Mouse (Mus musculus): ENCODE results near the gene Rab37. TPM values are rescaled to one million over a fixed set of nuclear protein-coding genes. Genes with fewer than 3 reads are reported as not detected.

Rab37 gene
- 1.3 and 1.5 TPM in 2 replicates for polyA plus RNA-seq (2014; fragmentation: Nextera tagmentation; extraction: Ambion mirVana)

- no peak for ATAC-seq (ENCODE audit: insufficient number of reproducible peaks, insufficient read depth, low FRiP score, low read depth)
- Histone ChIP-seq H3K27me3 (ENCODE audit: control insufficient read depth, insufficient read depth, low read length) (no peaks in the 10 kb centered on the region), H3K9me3 (ENCODE audit: control insufficient read depth, low read depth, low read length) (peaks cover 4% of the 10 kb centered on the region; the same call in 1 of the 2 replicates), H3K9ac (replicated peaks; ENCODE audit: low read depth, low read length) (no peak within 1 kb of the TSS), H3K4me3 (ENCODE audit: low read depth, low read length) (no peak within 1 kb of the TSS), H3K27ac (ENCODE audit: low read length) (no peak within 1 kb of the TSS), H3K4me2 (replicated peaks; ENCODE audit: low read depth, low read length) (peak within 1 kb of the TSS; percentile 29; the same call in 1 of the 2 replicates), H3K4me1 (ENCODE audit: control insufficient read depth, insufficient read depth, low read length) (no peaks in the 10 kb centered on the region), H3K36me3 (ENCODE audit: control insufficient read depth, insufficient read depth, low read length) (no peaks in the 10 kb centered on the region)
- 3% methylated on average over 36 of the region's 36 CpGs for WGBS
Observed at GRCm38 (mm10) chr11:115091362-115091901, at the start of gene Rab37. Rab37 (plus strand) TSS chr11:115091431.

GRCm38 (mm10) chr11:115048259-115048658 lies 43.0 kb upstream of the Rab37 start, which contains the start of gene Cd300ld3:
Cd300ld3 (minus strand) TSS chr11:115048409.
- Histone ChIP-seq H3K27ac (ENCODE audit: low read length) (no peak within 1 kb of the TSS), H3K9me3 (ENCODE audit: control insufficient read depth, low read depth, low read length) (no peaks in the 10 kb centered on the region), H3K27me3 (ENCODE audit: control insufficient read depth, insufficient read depth, low read length) (no peaks in the 10 kb centered on the region), H3K4me2 (replicated peaks; ENCODE audit: low read depth, low read length) (no peak within 1 kb of the TSS), H3K4me1 (ENCODE audit: control insufficient read depth, insufficient read depth, low read length) (no peaks in the 10 kb centered on the region), H3K36me3 (ENCODE audit: control insufficient read depth, insufficient read depth, low read length) (no peaks in the 10 kb centered on the region), H3K9ac (replicated peaks; ENCODE audit: low read depth, low read length) (no peak within 1 kb of the TSS), H3K4me3 (ENCODE audit: low read depth, low read length) (no peak within 1 kb of the TSS)
- 66% methylated on average over 2 of the region's 2 CpGs for WGBS
- ATAC-seq (ENCODE audit: insufficient number of reproducible peaks, insufficient read depth, low FRiP score, low read depth), result no peak

DNA sequence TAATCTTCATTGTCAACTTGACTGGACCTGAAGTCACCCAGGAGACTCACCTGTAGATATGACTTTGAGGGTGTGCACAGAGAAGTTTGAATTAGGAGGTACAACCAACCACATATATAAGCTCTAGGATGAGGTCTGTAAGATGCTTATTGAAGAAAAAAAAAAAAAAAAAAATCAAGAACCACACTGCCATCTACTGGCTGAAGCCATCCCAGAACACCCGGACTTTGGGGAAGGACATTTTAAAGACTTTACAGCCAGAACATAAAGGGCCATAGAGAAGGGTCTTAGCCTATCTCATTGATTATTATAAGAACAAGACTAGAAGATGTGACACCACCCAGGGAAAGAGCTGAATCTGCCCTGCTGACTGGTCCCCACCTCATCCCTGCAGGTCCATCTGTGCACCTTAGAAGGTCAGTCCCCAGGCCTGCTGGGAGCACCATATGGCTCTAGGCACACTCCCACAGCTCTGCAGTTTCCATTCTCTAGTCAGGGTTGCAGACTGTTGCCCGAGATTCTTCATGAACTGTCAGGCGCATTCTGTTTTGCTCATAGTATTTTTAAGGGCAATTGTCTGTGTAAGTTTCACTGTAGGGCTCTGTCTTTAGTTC lies 41.8 kb upstream of the Rab37 start:
- WGBS, result 49% methylated on average over 3 of the region's 3 CpGs
- H3K4me3 ChIP-seq (ENCODE audit: low read depth, low read length), result no peak overlapping the region
- no peak for ATAC-seq (ENCODE audit: insufficient number of reproducible peaks, insufficient read depth, low FRiP score, low read depth)
- H3K36me3 ChIP-seq (ENCODE audit: control insufficient read depth, insufficient read depth, low read length), result no peaks in the 10 kb centered on the region
- no peaks in the 10 kb centered on the region for H3K27me3 ChIP-seq (ENCODE audit: control insufficient read depth, insufficient read depth, low read length)
- H3K4me1 ChIP-seq (ENCODE audit: control insufficient read depth, insufficient read depth, low read length), result no peaks in the 10 kb centered on the region
- H3K9me3 ChIP-seq (ENCODE audit: control insufficient read depth, low read depth, low read length), result no peaks in the 10 kb centered on the region
- no peak overlapping the region for H3K27ac ChIP-seq (ENCODE audit: low read length)
- H3K9ac ChIP-seq (replicated peaks; ENCODE audit: low read depth, low read length), result no peak overlapping the region
- H3K4me2 ChIP-seq (replicated peaks; ENCODE audit: low read depth, low read length), result no peak overlapping the region

DNA sequence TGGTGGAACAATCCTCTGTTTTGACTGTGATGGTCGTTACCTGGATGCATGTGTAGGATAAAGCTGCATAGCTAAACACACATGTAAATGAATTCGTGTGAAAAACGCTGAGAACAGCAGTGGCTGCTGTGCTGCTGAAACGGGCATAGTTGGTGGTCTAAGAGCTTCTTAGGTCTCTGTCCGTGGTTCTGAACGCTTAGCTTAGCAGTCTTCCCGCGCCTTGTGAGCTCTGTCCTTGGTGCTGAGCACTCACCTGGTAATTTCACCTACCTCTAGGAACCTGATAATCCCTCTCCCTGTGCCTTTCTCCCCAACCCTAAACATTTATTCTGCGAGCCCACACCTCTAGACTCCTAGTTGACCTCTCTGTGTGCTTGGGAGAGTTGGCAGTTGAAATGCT lies 39.0 kb upstream of the Rab37 start:
- ATAC-seq (ENCODE audit: insufficient number of reproducible peaks, insufficient read depth, low FRiP score, low read depth), result no peak
- H3K27me3 ChIP-seq (ENCODE audit: control insufficient read depth, insufficient read depth, low read length), result no peaks in the 10 kb centered on the region
- H3K27ac ChIP-seq (ENCODE audit: low read length), result no peak overlapping the region
- WGBS, result 1% methylated on average over 9 of the region's 9 CpGs
- no peak overlapping the region for H3K4me3 ChIP-seq (ENCODE audit: low read depth, low read length)
- H3K36me3 ChIP-seq (ENCODE audit: control insufficient read depth, insufficient read depth, low read length), result no peaks in the 10 kb centered on the region
- no peaks in the 10 kb centered on the region for H3K9me3 ChIP-seq (ENCODE audit: control insufficient read depth, low read depth, low read length)
- H3K9ac ChIP-seq (replicated peaks; ENCODE audit: low read depth, low read length), result no peak overlapping the region
- H3K4me1 ChIP-seq (ENCODE audit: control insufficient read depth, insufficient read depth, low read length), result no peaks in the 10 kb centered on the region
- no peak overlapping the region for H3K4me2 ChIP-seq (replicated peaks; ENCODE audit: low read depth, low read length)

DNA sequence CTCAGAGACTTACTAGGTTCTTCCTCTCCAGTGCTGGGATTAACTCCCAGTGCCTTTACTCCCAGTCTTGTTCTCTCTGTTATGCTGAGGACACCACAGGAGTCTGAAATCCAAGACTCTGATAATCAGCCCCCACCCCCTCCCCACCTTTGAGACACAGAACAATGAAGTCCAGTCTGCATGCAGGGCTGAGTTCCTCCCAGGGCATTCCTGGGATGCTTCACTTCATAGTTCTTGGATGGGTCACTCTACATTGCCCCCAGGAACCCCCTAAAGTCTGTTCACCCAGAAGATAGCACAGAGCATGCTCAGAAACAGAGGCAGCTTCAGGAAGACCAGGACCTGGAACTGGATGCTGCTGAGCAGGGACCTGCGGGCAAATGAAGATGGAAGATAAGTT lies 38.2 kb upstream of the Rab37 start:
- Histone ChIP-seq H3K9me3 (ENCODE audit: control insufficient read depth, low read depth, low read length) (no peaks in the 10 kb centered on the region), H3K27me3 (ENCODE audit: control insufficient read depth, insufficient read depth, low read length) (no peaks in the 10 kb centered on the region), H3K4me2 (replicated peaks; ENCODE audit: low read depth, low read length) (no peak overlapping the region), H3K9ac (replicated peaks; ENCODE audit: low read depth, low read length) (no peak overlapping the region), H3K4me1 (ENCODE audit: control insufficient read depth, insufficient read depth, low read length) (no peaks in the 10 kb centered on the region), H3K36me3 (ENCODE audit: control insufficient read depth, insufficient read depth, low read length) (no peaks in the 10 kb centered on the region), H3K4me3 (ENCODE audit: low read depth, low read length) (no peak overlapping the region), H3K27ac (ENCODE audit: low read length) (no peak overlapping the region)
- WGBS, result 87% methylated on average over 1 of the region's 1 CpGs
- no peak for ATAC-seq (ENCODE audit: insufficient number of reproducible peaks, insufficient read depth, low FRiP score, low read depth)

DNA sequence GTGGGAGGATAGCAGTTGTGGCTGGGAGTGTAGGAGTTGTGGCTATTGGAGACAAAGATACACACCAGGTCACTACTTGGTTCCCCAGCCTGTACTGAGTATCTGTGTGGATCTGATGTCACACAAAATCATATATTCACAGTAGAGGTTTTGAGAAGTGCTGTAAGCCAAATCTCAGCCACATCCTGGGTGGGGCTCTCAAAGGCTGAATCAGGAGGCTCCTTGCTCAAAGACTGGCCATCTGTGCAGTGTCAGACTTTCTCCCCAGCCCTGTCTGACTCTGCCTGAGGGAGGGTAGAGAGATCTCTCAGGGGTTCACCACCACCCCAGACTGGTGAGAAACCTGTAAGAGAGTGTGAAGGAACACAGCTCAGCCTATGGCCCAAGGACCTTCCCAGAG lies 36.7 kb upstream of the Rab37 start:
- H3K9ac ChIP-seq (replicated peaks; ENCODE audit: low read depth, low read length), result no peak overlapping the region
- H3K4me3 ChIP-seq (ENCODE audit: low read depth, low read length), result no peak overlapping the region
- H3K4me1 ChIP-seq (ENCODE audit: control insufficient read depth, insufficient read depth, low read length), result no peaks in the 10 kb centered on the region
- H3K27ac ChIP-seq (ENCODE audit: low read length), result no peak overlapping the region
- H3K9me3 ChIP-seq (ENCODE audit: control insufficient read depth, low read depth, low read length), result no peaks in the 10 kb centered on the region
- no peak overlapping the region for H3K4me2 ChIP-seq (replicated peaks; ENCODE audit: low read depth, low read length)
- H3K27me3 ChIP-seq (ENCODE audit: control insufficient read depth, insufficient read depth, low read length), result no peaks in the 10 kb centered on the region
- no peaks in the 10 kb centered on the region for H3K36me3 ChIP-seq (ENCODE audit: control insufficient read depth, insufficient read depth, low read length)
- ATAC-seq (ENCODE audit: insufficient number of reproducible peaks, insufficient read depth, low FRiP score, low read depth), result no peak

- no peak overlapping the region for H3K27ac ChIP-seq (ENCODE audit: low read length)
- H3K9me3 ChIP-seq (ENCODE audit: control insufficient read depth, low read depth, low read length), result no peaks in the 10 kb centered on the region
- H3K36me3 ChIP-seq (ENCODE audit: control insufficient read depth, insufficient read depth, low read length), result no peaks in the 10 kb centered on the region
- no peaks in the 10 kb centered on the region for H3K4me1 ChIP-seq (ENCODE audit: control insufficient read depth, insufficient read depth, low read length)
- no peaks in the 10 kb centered on the region for H3K27me3 ChIP-seq (ENCODE audit: control insufficient read depth, insufficient read depth, low read length)
- H3K4me2 ChIP-seq (replicated peaks; ENCODE audit: low read depth, low read length), result no peak overlapping the region
- no peak overlapping the region for H3K4me3 ChIP-seq (ENCODE audit: low read depth, low read length)
- no peak for ATAC-seq (ENCODE audit: insufficient number of reproducible peaks, insufficient read depth, low FRiP score, low read depth)
- WGBS, result 73% methylated on average over 4 of the region's 4 CpGs
- no peak overlapping the region for H3K9ac ChIP-seq (replicated peaks; ENCODE audit: low read depth, low read length)
Observed at GRCm38 (mm10) chr11:115058701-115059100, 32.5 kb upstream of the Rab37 start.

- WGBS, result 75% methylated on average over 2 of the region's 2 CpGs
- ATAC-seq (ENCODE audit: insufficient number of reproducible peaks, insufficient read depth, low FRiP score, low read depth), result no peak
Observed at GRCm38 (mm10) chr11:115059797-115060196, 31.4 kb upstream of the Rab37 start.

GRCm38 (mm10) chr11:115062077-115062476 lies 29.2 kb upstream of the Rab37 start, which contains the start of gene Cd300e:
Cd300e (minus strand) TSS chr11:115062177.
- no peak for ATAC-seq (ENCODE audit: insufficient number of reproducible peaks, insufficient read depth, low FRiP score, low read depth)
- Histone ChIP-seq H3K27me3 (ENCODE audit: control insufficient read depth, insufficient read depth, low read length) (no peaks in the 10 kb centered on the region), H3K9me3 (ENCODE audit: control insufficient read depth, low read depth, low read length) (no peaks in the 10 kb centered on the region), H3K36me3 (ENCODE audit: control insufficient read depth, insufficient read depth, low read length) (no peaks in the 10 kb centered on the region), H3K4me2 (replicated peaks; ENCODE audit: low read depth, low read length) (no peak within 1 kb of the TSS), H3K4me3 (ENCODE audit: low read depth, low read length) (no peak within 1 kb of the TSS), H3K27ac (ENCODE audit: low read length) (no peak within 1 kb of the TSS), H3K4me1 (ENCODE audit: control insufficient read depth, insufficient read depth, low read length) (no peaks in the 10 kb centered on the region), H3K9ac (replicated peaks; ENCODE audit: low read depth, low read length) (no peak within 1 kb of the TSS)
- WGBS, result 33% methylated on average over 5 of the region's 5 CpGs

More at GRCm38 (mm10) chr11:115059797-115060196, 31.4 kb upstream of the Rab37 start:
- no peaks in the 10 kb centered on the region for H3K27me3 ChIP-seq (ENCODE audit: control insufficient read depth, insufficient read depth, low read length)
- H3K4me1 ChIP-seq (ENCODE audit: control insufficient read depth, insufficient read depth, low read length), result no peaks in the 10 kb centered on the region
- H3K27ac ChIP-seq (ENCODE audit: low read length), result no peak overlapping the region
- no peaks in the 10 kb centered on the region for H3K36me3 ChIP-seq (ENCODE audit: control insufficient read depth, insufficient read depth, low read length)
- H3K4me2 ChIP-seq (replicated peaks; ENCODE audit: low read depth, low read length), result no peak overlapping the region
- H3K9me3 ChIP-seq (ENCODE audit: control insufficient read depth, low read depth, low read length), result no peaks in the 10 kb centered on the region
- no peak overlapping the region for H3K9ac ChIP-seq (replicated peaks; ENCODE audit: low read depth, low read length)
- no peak overlapping the region for H3K4me3 ChIP-seq (ENCODE audit: low read depth, low read length)

Measured in stomach, embryonic 14.5 days (tissue).